Comparison of ENCODE assay signal across 8 mouse cellular contexts in genomic region chrX:98936707-98937554, GRCm38 (mm10). TPM values are rescaled to one million over a fixed set of nuclear protein-coding genes. Genes with fewer than 3 reads are reported as not detected.
DNase-seq lines count a peak whose midpoint lies in the region; ATAC-seq and TF ChIP-seq lines count a peak whose summit lies in the region.

No protein-coding gene starts in this region.

- H3K4me2 ChIP-seq in heart, embryonic 14.5 days (ENCODE audit: low read length) = peak overlapping the region; percentile 70
- H3K4me2 ChIP-seq in liver, embryonic 14.5 days (ENCODE audit: low read depth) = peak overlapping the region; percentile 79
- peak overlapping the region; percentile 53 for H3K4me2 ChIP-seq in neural tube, embryonic 11.5 days (ENCODE audit: low read depth)
- H3K4me2 ChIP-seq in stomach, postnatal 0 days (replicated peaks; ENCODE audit: low read depth) = peak overlapping the region; percentile 46

- H3K4me1 ChIP-seq in brown adipose tissue, adult 24 weeks (ENCODE audit: control insufficient read depth, insufficient read depth, insufficient read length, low read length) = no peaks in the 10 kb centered on the region
- peaks cover 0 to 7% of the 10 kb centered on the region in 2 experiments; a peak in 2 of 4 replicates for H3K4me1 ChIP-seq in heart, embryonic 14.5 days (ENCODE audit: control insufficient read depth in 2 of 2, insufficient read depth in 2 of 2, low read length in 2 of 2)
- peaks cover 0 to 3% of the 10 kb centered on the region in 2 experiments; a peak in 1 of 4 replicates for H3K4me1 ChIP-seq in liver, embryonic 14.5 days (replicated peaks; ENCODE audit: control insufficient read depth in 2 of 2, insufficient read depth in 2 of 2, low read length in 1 of 2)
- H3K4me1 ChIP-seq in neural tube, embryonic 11.5 days (ENCODE audit: control insufficient read depth, insufficient read depth, low read length) = no peaks in the 10 kb centered on the region
- no peaks in the 10 kb centered on the region for H3K4me1 ChIP-seq in stomach, postnatal 0 days (replicated peaks; ENCODE audit: control insufficient read depth, insufficient read depth)

- peak; percentile 96 for DNase-seq in CD4-positive, CD25-positive, alpha-beta regulatory T cell, adult 2 months (ENCODE audit: low read depth, low spot score)
- DNase-seq in fat pad, adult 2 months (ENCODE audit: extremely low read depth, low read depth, low spot score) = peak; percentile 43
- DNase-seq in kidney, postnatal 14 days = peak; percentile 96
- peak; percentile 65 to 72 (median 67) for DNase-seq in liver, embryonic 14.5 days (ENCODE audit: low read depth in 3 of 3, low spot score in 3 of 3)
- peak; percentile 90 for DNase-seq in neural tube, embryonic 11.5 days (ENCODE audit: low spot score)
- DNase-seq in stomach, postnatal 0 days (ENCODE audit: low spot score) = peak; percentile 95

- 27% methylated on average over 66 of the region's 66 CpGs for WGBS in heart, embryonic 14.5 days
- 19% methylated on average over 66 of the region's 66 CpGs for WGBS in liver, embryonic 14.5 days (ENCODE audit: insufficient replicate concordance)
- 23% methylated on average over 66 of the region's 66 CpGs for WGBS in neural tube, embryonic 11.5 days
- WGBS in stomach, postnatal 0 days = 24% methylated on average over 65 of the region's 66 CpGs

- ATAC-seq in heart, embryonic 14.5 days (ENCODE audit: insufficient number of reproducible peaks, insufficient read depth, low FRiP score, low read depth) = peak; percentile 85
- peak; percentile 79 for ATAC-seq in liver, embryonic 14.5 days (ENCODE audit: insufficient read depth)
- peak; percentile 91 for ATAC-seq in neural tube, embryonic 11.5 days (ENCODE audit: insufficient read depth, low FRiP score, low TSS enrichment)
- peak; percentile 94 for ATAC-seq in stomach, postnatal 0 days (ENCODE audit: low FRiP score, low TSS enrichment)

- H3K27me3 ChIP-seq in heart, embryonic 14.5 days (ENCODE audit: control insufficient read depth, insufficient read depth, low read length) = no peaks in the 10 kb centered on the region
- no peaks in the 10 kb centered on the region for H3K27me3 ChIP-seq in liver, embryonic 14.5 days (ENCODE audit: control insufficient read depth, insufficient read depth, low read length)
- no peaks in the 10 kb centered on the region for H3K27me3 ChIP-seq in neural tube, embryonic 11.5 days (ENCODE audit: control insufficient read depth, insufficient read depth, low read length)
- H3K27me3 ChIP-seq in stomach, postnatal 0 days (ENCODE audit: control insufficient read depth, insufficient read depth, low read length) = no peaks in the 10 kb centered on the region

- peak overlapping the region; percentile 83 for H3K27ac ChIP-seq in brown adipose tissue, adult 24 weeks (replicated peaks; ENCODE audit: low read depth, low read length)
- H3K27ac ChIP-seq in heart, embryonic 14.5 days (replicated peaks in 1 of 2; ENCODE audit: control insufficient read depth in 1 of 2, insufficient read depth in 1 of 2, low read depth in 2 of 2, low read length in 2 of 2) = peak overlapping the region; percentile 96
- peak overlapping the region; percentile 86 for H3K27ac ChIP-seq in liver, embryonic 14.5 days
- H3K27ac ChIP-seq in neural tube, embryonic 11.5 days (ENCODE audit: low read depth, low read length) = peak overlapping the region; percentile 79; the same call in 1 of the 2 replicates
- peak overlapping the region; percentile 95 for H3K27ac ChIP-seq in stomach, postnatal 0 days (replicated peaks)

- no peak for TF ChIP-seq EP300 in liver, embryonic 14.5 days (IDR thresholded peaks at IDR 0.05; ENCODE audit: low read depth)
- no peak for TF ChIP-seq EP300 in stomach, postnatal 0 days (optimal IDR thresholded peaks at IDR 0.05)

- no peak for TF ChIP-seq CTCF in liver, embryonic 14.5 days (IDR thresholded peaks at IDR 0.05; ENCODE audit: low read depth)
- no peak for TF ChIP-seq CTCF in stomach, postnatal 0 days (IDR thresholded peaks at IDR 0.05; ENCODE audit: low read depth)

- peaks cover 13% of the 10 kb centered on the region; the same call in 1 of the 2 replicates for H3K36me3 ChIP-seq in heart, embryonic 14.5 days (ENCODE audit: control insufficient read depth, insufficient read depth, low read length)
- H3K36me3 ChIP-seq in liver, embryonic 14.5 days (replicated peaks; ENCODE audit: control insufficient read depth, insufficient read depth, low read depth) = no peaks in the 10 kb centered on the region
- no peaks in the 10 kb centered on the region for H3K36me3 ChIP-seq in neural tube, embryonic 11.5 days (ENCODE audit: control insufficient read depth, insufficient read depth, low read length)
- no peaks in the 10 kb centered on the region for H3K36me3 ChIP-seq in stomach, postnatal 0 days (ENCODE audit: control insufficient read depth, insufficient read depth, low read length)

- peak overlapping the region; percentile 72 for H3K4me3 ChIP-seq in brown adipose tissue, adult 24 weeks (ENCODE audit: insufficient read depth, low read depth, low read length)
- H3K4me3 ChIP-seq in heart, embryonic 14.5 days (ENCODE audit: control insufficient read depth in 1 of 2, insufficient read depth in 1 of 2, low read depth in 1 of 2, low read length in 2 of 2) = peak overlapping the region; percentile 66 to 73
- H3K4me3 ChIP-seq in liver, embryonic 14.5 days (ENCODE audit: insufficient read depth in 1 of 2, low read depth in 2 of 2, low read length in 2 of 2) = peak overlapping the region; percentile 73 to 74
- H3K4me3 ChIP-seq in neural tube, embryonic 11.5 days (ENCODE audit: low read depth, low read length) = peak overlapping the region; percentile 55
- H3K4me3 ChIP-seq in stomach, postnatal 0 days (ENCODE audit: low read depth, low read length) = peak overlapping the region; percentile 62

- H3K9me3 ChIP-seq in heart, embryonic 14.5 days (ENCODE audit: control insufficient read depth, low read length) = no peaks in the 10 kb centered on the region
- H3K9me3 ChIP-seq in liver, embryonic 14.5 days (ENCODE audit: control insufficient read depth, low read length) = no peaks in the 10 kb centered on the region
- no peaks in the 10 kb centered on the region for H3K9me3 ChIP-seq in neural tube, embryonic 11.5 days (ENCODE audit: control insufficient read depth, low read length)
- H3K9me3 ChIP-seq in stomach, postnatal 0 days (ENCODE audit: control insufficient read depth, low read length) = no peaks in the 10 kb centered on the region

- peak overlapping the region; percentile 82 for H3K9ac ChIP-seq in heart, embryonic 14.5 days (ENCODE audit: low read length)
- H3K9ac ChIP-seq in liver, embryonic 14.5 days (replicated peaks) = peak overlapping the region; percentile 77
- peak overlapping the region; percentile 73 for H3K9ac ChIP-seq in neural tube, embryonic 11.5 days (ENCODE audit: low read length)
- peak overlapping the region; percentile 75 for H3K9ac ChIP-seq in stomach, postnatal 0 days (ENCODE audit: low read length)

RNA-seq across cellular contexts. Expression of gene Yipf6, which starts 0.8 kb away (rescaled TPM):
- polyA plus RNA-seq in brown adipose tissue, adult 24 weeks (2012; ENCODE audit: insufficient read depth, insufficient read length, missing spikeins) = 18.7 and 24.5 TPM in 2 replicates
- 17.6 and 19.3 TPM in 2 replicates for polyA plus RNA-seq in heart, embryonic 14.5 days (2014; fragmentation: Nextera tagmentation; extraction: Ambion mirVana)
- 5.1 and 7.6 TPM in 2 replicates for polyA plus RNA-seq in liver, embryonic 14.5 days (2012; rRNA removed)
- 11.8 and 14.4 TPM in 2 replicates for polyA plus RNA-seq in liver, embryonic 14.5 days (2014; fragmentation: Nextera tagmentation; extraction: Ambion mirVana)
- polyA plus RNA-seq in neural tube, embryonic 11.5 days (2014; fragmentation: Nextera tagmentation; extraction: Ambion mirVana) = 22.5 and 22.7 TPM in 2 replicates
- polyA plus RNA-seq in stomach, postnatal 0 days (2015; fragmentation: Nextera tagmentation; extraction: Ambion mirVana) = 31.1 and 32.4 TPM in 2 replicates

RNA-seq across cellular contexts. Expression of gene Ophn1, which starts 46.1 kb away (rescaled TPM):
- polyA plus RNA-seq in brown adipose tissue, adult 24 weeks (2012; ENCODE audit: insufficient read depth, insufficient read length, missing spikeins) = 13.8 and 15.3 TPM in 2 replicates
- polyA plus RNA-seq in heart, embryonic 14.5 days (2014; fragmentation: Nextera tagmentation; extraction: Ambion mirVana) = 7.8 and 12.9 TPM in 2 replicates
- polyA plus RNA-seq in liver, embryonic 14.5 days (2012; rRNA removed) = 0.16 and 0.38 TPM in 2 replicates
- 0.89 and 1.9 TPM in 2 replicates for polyA plus RNA-seq in liver, embryonic 14.5 days (2014; fragmentation: Nextera tagmentation; extraction: Ambion mirVana)
- polyA plus RNA-seq in neural tube, embryonic 11.5 days (2014; fragmentation: Nextera tagmentation; extraction: Ambion mirVana) = 17.4 and 18.4 TPM in 2 replicates
- polyA plus RNA-seq in stomach, postnatal 0 days (2015; fragmentation: Nextera tagmentation; extraction: Ambion mirVana) = 6.7 and 7.0 TPM in 2 replicates

Comparison
In these comparisons a context has a peak if more than half of its experiments do, and no peak if none do; other contexts are left out.
1. Peak in every context shown above with its lines: DNase-seq, ATAC-seq, H3K4me3 ChIP-seq and H3K27ac ChIP-seq.
2. DNase-seq: peak in every context shown above with its lines; median percentile 96 in CD4-positive, CD25-positive, alpha-beta regulatory T cell, adult 2 months; 96 in kidney, postnatal 14 days; 95 in stomach, postnatal 0 days; 90 in neural tube, embryonic 11.5 days; 67 in liver, embryonic 14.5 days; 43 in fat pad, adult 2 months.